Comparison of ENCODE assay signal across 8 mouse cellular contexts in genomic region chr1:152088791-152089401, GRCm38 (mm10). TPM values are rescaled to one million over a fixed set of nuclear protein-coding genes. Genes with fewer than 3 reads are reported as not detected.
DNase-seq lines count a peak whose midpoint lies in the region; ATAC-seq and TF ChIP-seq lines count a peak whose summit lies in the region.

No protein-coding gene starts in this region.

- TF ChIP-seq EP300 in heart, postnatal 0 days (IDR thresholded peaks at IDR 0.05; ENCODE audit: low read depth), result 0 out of 2 replicates have a peak, but pooled peaks have one; percentile 53

- ATAC-seq in forebrain, embryonic 11.5 days (replicated peaks; ENCODE audit: low FRiP score), result no peak
- peak; percentile 32 for ATAC-seq in heart, postnatal 0 days (ENCODE audit: insufficient read depth, low read depth)
- no peak for ATAC-seq in liver, embryonic 16.5 days (ENCODE audit: low read depth)
- ATAC-seq in neural tube, embryonic 11.5 days (ENCODE audit: insufficient read depth, low FRiP score, low TSS enrichment), result no peak

- no peaks in the 10 kb centered on the region for H3K36me3 ChIP-seq in forebrain, embryonic 11.5 days (ENCODE audit: control insufficient read depth, insufficient read depth, low read length)
- H3K36me3 ChIP-seq in heart, postnatal 0 days (replicated peaks; ENCODE audit: control insufficient read depth, insufficient read depth, low read length), result no peaks in the 10 kb centered on the region
- no peaks in the 10 kb centered on the region for H3K36me3 ChIP-seq in liver, embryonic 16.5 days (ENCODE audit: control insufficient read depth, insufficient read depth)
- no peaks in the 10 kb centered on the region for H3K36me3 ChIP-seq in neural tube, embryonic 11.5 days (ENCODE audit: control insufficient read depth, insufficient read depth, low read length)
- no peaks in the 10 kb centered on the region for H3K36me3 ChIP-seq in thymus, adult 2 months (ENCODE audit: control insufficient read depth, insufficient read depth, low read length)

- WGBS in forebrain, embryonic 11.5 days, result 4% methylated on average over 16 of the region's 16 CpGs
- under 1% methylated on average over 16 of the region's 16 CpGs for WGBS in heart, postnatal 0 days
- 3% methylated on average over 16 of the region's 16 CpGs for WGBS in liver, embryonic 16.5 days (ENCODE audit: insufficient replicate concordance)
- 5% methylated on average over 16 of the region's 16 CpGs for WGBS in neural tube, embryonic 11.5 days
- WGBS in thymus, adult 2 months, result 11% methylated on average over 16 of the region's 16 CpGs

- H3K4me1 ChIP-seq in forebrain, embryonic 11.5 days (replicated peaks; ENCODE audit: control insufficient read depth, insufficient read depth, low read length), result peaks cover 18% of the 10 kb centered on the region
- H3K4me1 ChIP-seq in heart, postnatal 0 days (ENCODE audit: control insufficient read depth, insufficient read depth), result peaks cover 32% of the 10 kb centered on the region
- H3K4me1 ChIP-seq in liver, embryonic 16.5 days (ENCODE audit: control insufficient read depth, low read depth, low read length), result peaks cover 3% of the 10 kb centered on the region
- H3K4me1 ChIP-seq in neural tube, embryonic 11.5 days (ENCODE audit: control insufficient read depth, insufficient read depth, low read length), result peaks cover 33% of the 10 kb centered on the region
- H3K4me1 ChIP-seq in thymus, adult 2 months (replicated peaks; ENCODE audit: control insufficient read depth, insufficient read depth, low read length), result peaks cover 22% of the 10 kb centered on the region

- no peak for TF ChIP-seq CTCF in heart, postnatal 0 days (IDR thresholded peaks at IDR 0.05; ENCODE audit: low read depth)
- no peak for TF ChIP-seq CTCF in thymus, adult 2 months (IDR thresholded peaks at IDR 0.05; ENCODE audit: borderline replicate concordance, control insufficient read depth, extremely low read depth, insufficient read depth, low read length, poor library complexity)

- H3K27ac ChIP-seq in forebrain, embryonic 11.5 days (ENCODE audit: low read depth, low read length), result 0 out of 2 replicates have a peak overlapping the region, but pooled peaks have one; percentile 12
- H3K27ac ChIP-seq in heart, postnatal 0 days (ENCODE audit: low read depth), result peak overlapping the region; percentile 88
- H3K27ac ChIP-seq in liver, embryonic 16.5 days (ENCODE audit: low read length), result no peak overlapping the region
- H3K27ac ChIP-seq in neural tube, embryonic 11.5 days (ENCODE audit: low read depth, low read length), result peak overlapping the region; percentile 91
- H3K27ac ChIP-seq in thymus, adult 2 months (ENCODE audit: control insufficient read depth, insufficient read depth, low read length), result no peak overlapping the region

- H3K27me3 ChIP-seq in forebrain, embryonic 11.5 days (ENCODE audit: control insufficient read depth, insufficient read depth, low read length), result no peaks in the 10 kb centered on the region
- no peaks in the 10 kb centered on the region for H3K27me3 ChIP-seq in heart, postnatal 0 days (ENCODE audit: control insufficient read depth, insufficient read depth, low read length)
- H3K27me3 ChIP-seq in liver, embryonic 16.5 days (ENCODE audit: control insufficient read depth, insufficient read depth, low read depth, low read length), result peaks cover 47% of the 10 kb centered on the region
- no peaks in the 10 kb centered on the region for H3K27me3 ChIP-seq in neural tube, embryonic 11.5 days (ENCODE audit: control insufficient read depth, insufficient read depth, low read length)
- H3K27me3 ChIP-seq in thymus, adult 2 months (ENCODE audit: control insufficient read depth, insufficient read depth, low read length), result no peaks in the 10 kb centered on the region

- peak overlapping the region; percentile 84 for H3K4me2 ChIP-seq in forebrain, embryonic 11.5 days (ENCODE audit: low read depth, low read length, severe bottlenecking)
- peak overlapping the region; percentile 86 for H3K4me2 ChIP-seq in heart, postnatal 0 days (ENCODE audit: low read depth, low read length)
- H3K4me2 ChIP-seq in liver, embryonic 16.5 days (ENCODE audit: low read depth, low read length), result peak overlapping the region; percentile 70
- H3K4me2 ChIP-seq in neural tube, embryonic 11.5 days (ENCODE audit: low read depth), result peak overlapping the region; percentile 78

- TF ChIP-seq POLR2A in thymus, adult 2 months (IDR thresholded peaks at IDR 0.05; ENCODE audit: control insufficient read depth, extremely low read depth, insufficient read depth, low read length, poor library complexity), result no peak

- H3K4me3 ChIP-seq in forebrain, embryonic 11.5 days (ENCODE audit: low read depth, low read length), result peak overlapping the region; percentile 86
- H3K4me3 ChIP-seq in heart, postnatal 0 days (ENCODE audit: low read depth, low read length), result peak overlapping the region; percentile 87
- H3K4me3 ChIP-seq in liver, embryonic 16.5 days (ENCODE audit: low read depth, low read length), result peak overlapping the region; percentile 68
- H3K4me3 ChIP-seq in neural tube, embryonic 11.5 days (ENCODE audit: low read depth, low read length), result peak overlapping the region; percentile 90
- peak overlapping the region; percentile 93 for H3K4me3 ChIP-seq in thymus, adult 2 months (ENCODE audit: control insufficient read depth, insufficient read depth, low read length)

- no peaks in the 10 kb centered on the region for H3K9me3 ChIP-seq in forebrain, embryonic 11.5 days (ENCODE audit: control insufficient read depth, low read length)
- H3K9me3 ChIP-seq in heart, postnatal 0 days (replicated peaks; ENCODE audit: control insufficient read depth, low read length), result no peaks in the 10 kb centered on the region
- no peaks in the 10 kb centered on the region for H3K9me3 ChIP-seq in liver, embryonic 16.5 days (replicated peaks; ENCODE audit: control insufficient read depth, low read length)
- no peaks in the 10 kb centered on the region for H3K9me3 ChIP-seq in neural tube, embryonic 11.5 days (ENCODE audit: control insufficient read depth, low read length)

- H3K9ac ChIP-seq in forebrain, embryonic 11.5 days (ENCODE audit: low read length), result peak overlapping the region; percentile 91
- peak overlapping the region; percentile 86 for H3K9ac ChIP-seq in heart, postnatal 0 days (replicated peaks; ENCODE audit: low read depth, low read length)
- H3K9ac ChIP-seq in liver, embryonic 16.5 days (ENCODE audit: low read depth, low read length), result no peak overlapping the region
- H3K9ac ChIP-seq in neural tube, embryonic 11.5 days (ENCODE audit: low read length), result peak overlapping the region; percentile 95

- DNase-seq in B cell, adult 2 months, result peak; percentile 11 to 13
- peak; percentile 10 to 28 for DNase-seq in adrenal gland, postnatal 4 days (ENCODE audit: low spot score in 2 of 2)
- peak; percentile 59 for DNase-seq in forebrain, embryonic 11.5 days (ENCODE audit: low spot score)
- peak; percentile 74 for DNase-seq in heart, postnatal 0 days (ENCODE audit: low spot score)
- peak; percentile 68 to 78 for DNase-seq in kidney, postnatal 4 days
- DNase-seq in neural tube, embryonic 11.5 days (ENCODE audit: low spot score), result peak; percentile 63
- DNase-seq in thymus, adult 2 months, result peak; percentile 30

RNA-seq across cellular contexts. Expression of gene 1700025G04Rik, which starts 1.0 kb away (rescaled TPM):
- 10 to 100 TPM; 82.4 to 91.7 TPM for total RNA-seq in adrenal gland, postnatal 4 days (2021)
- polyA plus RNA-seq in forebrain, embryonic 11.5 days (2014; fragmentation: Nextera tagmentation; extraction: Ambion mirVana), result 25.6 and 28.7 TPM in 2 replicates
- total RNA-seq in heart, postnatal 0 days (2014; rRNA removed; ENCODE audit: low replicate concordance), result 30.1 and 46.1 TPM in 2 replicates
- polyA plus RNA-seq in heart, postnatal 0 days (2015; fragmentation: Nextera tagmentation; extraction: Ambion mirVana), result 13.0 and 13.8 TPM in 2 replicates
- polyA plus RNA-seq in liver, embryonic 16.5 days (2015; fragmentation: Nextera tagmentation; extraction: Ambion mirVana), result 2.0 and 2.3 TPM in 2 replicates
- polyA plus RNA-seq in neural tube, embryonic 11.5 days (2014; fragmentation: Nextera tagmentation; extraction: Ambion mirVana), result 37.4 and 40.7 TPM in 2 replicates
- 4.1 and 5.0 TPM in 2 replicates for polyA plus RNA-seq in thymus, adult 2 months (2012; rRNA removed)

Comparison
In these comparisons a context has a peak if more than half of its experiments do, and no peak if none do; other contexts are left out.
1. DNase-seq: peak in every context shown above with its lines; median percentile 74 in heart, postnatal 0 days; 73 in kidney, postnatal 4 days; 63 in neural tube, embryonic 11.5 days; 59 in forebrain, embryonic 11.5 days; 30 in thymus, adult 2 months; 19 in adrenal gland, postnatal 4 days; 12 in B cell, adult 2 months.
2. H3K27ac ChIP-seq: peak in forebrain, embryonic 11.5 days (single experiment), heart, postnatal 0 days (single experiment) and neural tube, embryonic 11.5 days (single experiment); none in liver, embryonic 16.5 days (single experiment) and thymus, adult 2 months (single experiment).
3. Peak in every context shown above with its lines, with median percentiles within 50 percentile points of each other: H3K4me2 ChIP-seq and H3K4me3 ChIP-seq.